Mouse (Mus musculus) embryonic facial prominence, embryonic 11.5 days (tissue): Measurements from ENCODE around the gene Sectm1b. TPM values are rescaled to one million over a fixed set of nuclear protein-coding genes. Genes with fewer than 3 reads are reported as not detected.
A peak's percentile ranks its signal among the peaks of the same experiment; 100 is the strongest.

Experiments used
- ATAC-seq: fragments of 200-750 bp; cut with Nextera tagmentation; replicated peaks from 2 replicates; pipeline ENCODE4 v1.8.0; 2017; ENCODE audit warnings: low read depth; ENCODE audit not compliant: insufficient number of reproducible peaks, low FRiP score, low TSS enrichment
- DNase-seq: peaks from one replicate; pipeline ENCODE4 v3.0.0-alpha.2; 2015; ENCODE audit warnings: low spot score
- H3K27ac ChIP-seq: fragments of 300-500 bp; sonication (generic); replicated peaks from 2 replicates; pipeline ENCODE4 v1.5.1; 2014; ENCODE audit warnings: mild to moderate bottlenecking, low read depth, low read length, control low read depth
- H3K27me3 ChIP-seq: fragments of 300-500 bp; sonication (generic); 2 replicates; pipeline ENCODE4 v1.6.1; 2014; ENCODE audit warnings: mild to moderate bottlenecking, low read length, moderate library complexity, mixed read lengths; ENCODE audit not compliant: control insufficient read depth, insufficient read depth
- H3K36me3 ChIP-seq: fragments of 300-500 bp; sonication (generic); replicated peaks from 2 replicates; pipeline ENCODE4 v1.6.1; 2014; ENCODE audit warnings: low read depth, mild to moderate bottlenecking, low read length, moderate library complexity, mixed read lengths; ENCODE audit not compliant: control insufficient read depth, insufficient read depth
- H3K4me1 ChIP-seq: fragments of 300-500 bp; sonication (generic); 2 replicates; pipeline ENCODE4 v1.6.1; 2014; ENCODE audit warnings: low read length, mixed read lengths; ENCODE audit not compliant: control insufficient read depth, insufficient read depth
- H3K4me2 ChIP-seq: fragments of 300-500 bp; sonication (generic); 2 replicates; pipeline ENCODE4 v1.6.1; 2014; ENCODE audit warnings: low read depth, mild to moderate bottlenecking, control low read depth, low read length, moderate library complexity
- H3K4me3 ChIP-seq: fragments of 300-500 bp; sonication (generic); 2 replicates; pipeline ENCODE4 v1.5.1; 2014; ENCODE audit warnings: low read depth, low read length, control low read depth
- H3K9ac ChIP-seq: fragments of 300-500 bp; sonication (generic); replicated peaks from 2 replicates; pipeline ENCODE4 v1.6.1; 2014; ENCODE audit warnings: mild to moderate bottlenecking, control low read depth, low read length
- H3K9me3 ChIP-seq: fragments of 300-500 bp; sonication (generic); replicated peaks from 2 replicates; pipeline ENCODE4 v1.6.1; 2016; ENCODE audit warnings: mild to moderate bottlenecking, low read length, inconsistent platforms, mixed read lengths; ENCODE audit not compliant: control insufficient read depth
- WGBS: fragments of 180-500 bp; shearing (Covaris S2); extraction: QIAGEN DNeasy Blood & Tissue Kit; methylation state at CpG from one replicate; pipeline ENCODE4 v1.1.7; 2014; 5-methylcytosine and 5-hydroxymethylcytosine counted together
- polyA plus RNA-seq: library from polyadenylated mRNA; unstranded; fragments of >200 nt; fragmentation: Nextera tagmentation; extraction: Ambion mirVana; gene quantifications from 2 replicates; pipeline ENCODE4 v1.2.1, GENCODE M21; 2014

The Sectm1b gene
- polyA plus RNA-seq, 1 experiment from 2014 or later = not detected

- Histone ChIP-seq H3K9me3 (no peaks in the 10 kb centered on the region), H3K36me3 (no peaks in the 10 kb centered on the region), H3K4me2 (no peak overlapping the region), H3K4me3 (no peak overlapping the region), H3K27me3 (no peaks in the 10 kb centered on the region), H3K9ac (no peak overlapping the region), H3K27ac (no peak overlapping the region), H3K4me1 (no peaks in the 10 kb centered on the region)
- 62% methylated on average over 19 of the region's 19 CpGs for WGBS
- ATAC-seq = no peak
- peak; percentile 6 for DNase-seq
Observed at GRCm38 (mm10) chr11:121014896-121015300, 48.5 kb downstream of the Sectm1b start.

- WGBS = 88% methylated on average over 7 of the region's 7 CpGs
- H3K4me1 ChIP-seq = no peaks in the 10 kb centered on the region
- DNase-seq (no peak), ATAC-seq (no peak)
- H3K36me3 ChIP-seq = no peaks in the 10 kb centered on the region
- no peak overlapping the region for H3K4me3 ChIP-seq
- H3K27me3 ChIP-seq = no peaks in the 10 kb centered on the region
- H3K9ac ChIP-seq = no peak overlapping the region
- H3K9me3 ChIP-seq = no peaks in the 10 kb centered on the region
- H3K27ac ChIP-seq = no peak overlapping the region
- H3K4me2 ChIP-seq = no peak overlapping the region
Observed at GRCm38 (mm10) chr11:121013656-121014055, 49.7 kb downstream of the Sectm1b start.

GRCm38 (mm10) chr11:121010044-121010755 is 53.2 kb downstream of the Sectm1b start:
- no peak for DNase-seq
- Histone ChIP-seq H3K36me3 (no peaks in the 10 kb centered on the region), H3K27ac (no peak overlapping the region), H3K4me2 (no peak overlapping the region), H3K27me3 (no peaks in the 10 kb centered on the region), H3K9me3 (no peaks in the 10 kb centered on the region), H3K4me3 (no peak overlapping the region), H3K4me1 (no peaks in the 10 kb centered on the region), H3K9ac (no peak overlapping the region)
- ATAC-seq = no peak
- WGBS = 86% methylated on average over 3 of the region's 3 CpGs

- no peak for ATAC-seq
- no peaks in the 10 kb centered on the region for H3K27me3 ChIP-seq
Observed at GRCm38 (mm10) chr11:121006184-121006583, 57.2 kb downstream of the Sectm1b start.

GRCm38 (mm10) chr11:121004281-121004680 is 59.1 kb downstream of the Sectm1b start:
- Histone ChIP-seq H3K4me2 (no peak overlapping the region), H3K4me3 (no peak overlapping the region), H3K4me1 (no peaks in the 10 kb centered on the region), H3K36me3 (no peaks in the 10 kb centered on the region), H3K9ac (no peak overlapping the region), H3K27me3 (no peaks in the 10 kb centered on the region), H3K27ac (no peak overlapping the region), H3K9me3 (no peaks in the 10 kb centered on the region)
- DNase-seq (no peak), ATAC-seq (no peak)
- WGBS = 68% methylated on average over 5 of the region's 5 CpGs

More at GRCm38 (mm10) chr11:121006184-121006583, 57.2 kb downstream of the Sectm1b start:
- Histone ChIP-seq H3K4me1 (no peaks in the 10 kb centered on the region), H3K9ac (no peak overlapping the region), H3K27ac (no peak overlapping the region), H3K9me3 (no peaks in the 10 kb centered on the region), H3K4me2 (no peak overlapping the region), H3K36me3 (no peaks in the 10 kb centered on the region), H3K4me3 (no peak overlapping the region)
- DNase-seq = no peak
- 74% methylated on average over 6 of the region's 6 CpGs for WGBS

Other genes with a start within 250 kb of the Sectm1b start
- 56.1 and 66.1 TPM in 2 replicates for gene Fasn, start 239.0 kb downstream of the Sectm1b start, polyA plus RNA-seq
- 4.5 and 5.3 TPM in 2 replicates for gene Ccdc57, start 130.7 kb downstream of the Sectm1b start, polyA plus RNA-seq
- 30.7 and 40.8 TPM in 2 replicates for gene Slc16a3, start 115.1 kb downstream of the Sectm1b start, polyA plus RNA-seq
- gene Csnk1d, start 72.2 kb downstream of the Sectm1b start, polyA plus RNA-seq = 60.3 and 66.1 TPM in 2 replicates
- not detected in 2 replicates for gene Cd7, start 24.2 kb downstream of the Sectm1b start, polyA plus RNA-seq
- gene Sectm1a, start 17.7 kb upstream of the Sectm1b start, polyA plus RNA-seq = not detected in 2 replicates
- gene Tex19.2, start 55.1 kb upstream of the Sectm1b start, polyA plus RNA-seq = not detected in 2 replicates
- 0.24 TPM in 1 of 2 replicates, not detected in the other for gene Tex19.1, start 82.6 kb upstream of the Sectm1b start, polyA plus RNA-seq
- gene Uts2r, start 96.7 kb upstream of the Sectm1b start, polyA plus RNA-seq = 0.17 TPM in 1 of 2 replicates, not detected in the other
- gene Hexdc, start 140.9 kb upstream of the Sectm1b start, polyA plus RNA-seq = 5.4 and 6.3 TPM in 2 replicates
- gene Ogfod3, start 141.1 kb upstream of the Sectm1b start, polyA plus RNA-seq = 16.0 and 19.0 TPM in 2 replicates
- 30.2 and 38.1 TPM in 2 replicates for gene Cybc1, start 165.8 kb upstream of the Sectm1b start, polyA plus RNA-seq
- gene Narf, start 173.7 kb upstream of the Sectm1b start, polyA plus RNA-seq = 62.2 and 66.4 TPM in 2 replicates
- 13.4 and 18.1 TPM in 2 replicates for gene Foxk2, start 196.4 kb upstream of the Sectm1b start, polyA plus RNA-seq